ENCODE assay signal across 14 mouse cellular contexts in the genomic region with DNA sequence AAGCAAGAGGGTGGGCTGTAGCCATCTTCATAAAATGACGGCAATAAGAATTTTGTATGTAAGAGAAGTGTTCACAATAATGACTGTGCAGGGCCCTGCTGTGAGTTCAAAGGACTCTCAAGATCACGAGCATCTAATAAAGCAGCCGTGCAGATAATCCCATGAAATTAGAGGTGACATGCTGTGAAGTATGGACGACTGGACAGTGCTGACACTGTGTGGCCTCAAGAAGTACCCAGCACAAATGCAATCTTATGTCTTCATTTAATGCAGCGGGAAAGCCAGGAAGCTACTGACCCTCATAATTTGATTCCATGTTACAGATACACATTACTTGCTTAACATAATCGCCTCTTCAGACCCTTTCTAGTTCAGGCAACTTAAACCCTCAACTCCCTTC.
"Had no signal": no experiment of that assay in that cellular context is flagged by ENCODE, and none has a peak within 500 bp of the region (broad histone marks: within the 10 kb centered on the region; RNA-seq: fewer than 3 reads in every experiment).

No protein-coding gene starts in this region.

- H3K9me3 ChIP-seq: limb, embryonic 15.5 days; liver, embryonic 12.5 days; neural tube, embryonic 12.5 days had no signal

- H3K4me2 ChIP-seq: limb, embryonic 15.5 days; liver, embryonic 12.5 days; lung, embryonic 14.5 days; neural tube, embryonic 12.5 days had no signal

- H3K27ac ChIP-seq: layer of hippocampus, adult 2 months; limb, embryonic 15.5 days; liver, embryonic 12.5 days; neural tube, embryonic 12.5 days had no signal

- H3K27me3 ChIP-seq: limb, embryonic 15.5 days; liver, embryonic 12.5 days; neural tube, embryonic 12.5 days had no signal

- DNase-seq: kidney, adult 18-20 months; kidney, postnatal 10 days; kidney, postnatal 4 days; lung, embryonic 14.5 days; lung, postnatal 10 days; lung, postnatal 4 days; right cerebral cortex, adult 18-20 months; right cerebral cortex, postnatal 25 days; thymus, postnatal 4 days had no signal

- ATAC-seq: liver, embryonic 12.5 days had no signal

- H3K36me3 ChIP-seq: limb, embryonic 15.5 days; liver, embryonic 12.5 days; neural tube, embryonic 12.5 days had no signal

- H3K4me3 ChIP-seq: layer of hippocampus, adult 2 months; limb, embryonic 15.5 days; liver, embryonic 12.5 days; myocyte; neural tube, embryonic 12.5 days had no signal

- H3K4me1 ChIP-seq: neural tube, embryonic 12.5 days had no signal

- H3K9ac ChIP-seq: limb, embryonic 15.5 days; liver, embryonic 12.5 days; lung, embryonic 14.5 days; neural tube, embryonic 12.5 days had no signal
